Mouse (Mus musculus) kidney, postnatal 4 days (tissue): ENCODE data around the gene Clip2.
"Not testable (repeated sequence)": the region's sequence is repeated elsewhere in the genome, so short reads cannot be mapped to it uniquely, and the experiment has no call there.

Source experiments
- DNase-seq, 2 experiments: peaks; one replicate each; pipeline ENCODE4 v3.0.0; 2021; ENCODE audit warnings: mixed read lengths in 2 of 2

Gene Clip2

GRCm38 (mm10) chr5:134485900-134486665, 66.2 kb downstream of the Clip2 start:
- DNase-seq: peak; percentile 82 to 85

GRCm38 (mm10) chr5:134485183-134485730, 67.0 kb downstream of the Clip2 start:
- DNase-seq: no peak

GRCm38 (mm10) chr5:134483291-134483690, 68.9 kb downstream of the Clip2 start:
- DNase-seq: no peak

GRCm38 (mm10) chr5:134482331-134482730, 69.9 kb downstream of the Clip2 start:
- no peak for DNase-seq

- DNase-seq: not testable (repeated sequence)
Observed at GRCm38 (mm10) chr5:134478886-134479285, 73.3 kb downstream of the Clip2 start.

- not testable (repeated sequence) for DNase-seq
Observed at GRCm38 (mm10) chr5:134475686-134476085, 76.5 kb downstream of the Clip2 start.

- DNase-seq: no peak
Observed at GRCm38 (mm10) chr5:134475006-134475605, 77.1 kb downstream of the Clip2 start.

- DNase-seq: no peak
Observed at GRCm38 (mm10) chr5:134473902-134474301, 78.3 kb downstream of the Clip2 start.

- DNase-seq: no peak
Observed at GRCm38 (mm10) chr5:134470538-134471169, 81.6 kb downstream of the Clip2 start.

- DNase-seq: no peak
Observed at GRCm38 (mm10) chr5:134469559-134470150, 82.6 kb downstream of the Clip2 start.

- DNase-seq: no peak
Observed at GRCm38 (mm10) chr5:134468158-134468765, 84.0 kb downstream of the Clip2 start.

- no peak for DNase-seq
Observed at GRCm38 (mm10) chr5:134467030-134467549, 85.1 kb downstream of the Clip2 start.

- DNase-seq: no peak
Observed at GRCm38 (mm10) chr5:134466296-134467029, 85.8 kb downstream of the Clip2 start.

GRCm38 (mm10) chr5:134465197-134465596, 87.0 kb downstream of the Clip2 start:
- DNase-seq: no peak

- DNase-seq: no peak
Observed at GRCm38 (mm10) chr5:134464225-134464624, 88.0 kb downstream of the Clip2 start.

- DNase-seq: no peak
Observed at GRCm38 (mm10) chr5:134462731-134463130, 89.5 kb downstream of the Clip2 start.

- no peak for DNase-seq
Observed at GRCm38 (mm10) chr5:134462316-134462715, 89.9 kb downstream of the Clip2 start.

GRCm38 (mm10) chr5:134460546-134460945, 91.7 kb downstream of the Clip2 start:
- no peak for DNase-seq

- no peak for DNase-seq
Observed at GRCm38 (mm10) chr5:134459096-134459495, 93.1 kb downstream of the Clip2 start.

GRCm38 (mm10) chr5:134458416-134458815, 93.8 kb downstream of the Clip2 start:
- DNase-seq: no peak

GRCm38 (mm10) chr5:134457371-134457770, 94.9 kb downstream of the Clip2 start:
- no peak for DNase-seq

GRCm38 (mm10) chr5:134456503-134456962, 95.7 kb downstream of the Clip2 start, which contains the start of gene Gtf2ird1:
Gtf2ird1 (minus strand) TSS chr5:134456716.
- peak; percentile 81 to 89 for DNase-seq
